Mouse (Mus musculus) forebrain, embryonic 14.5 days (tissue): ENCODE data around the gene Nup205. TPM values are rescaled to one million over a fixed set of nuclear protein-coding genes. Genes with fewer than 3 reads are reported as not detected.
"Not testable (repeated sequence)": the region's sequence is repeated elsewhere in the genome, so short reads cannot be mapped to it uniquely, and the experiment has no call there.

Experiments used
- ATAC-seq: fragments of 200-750 bp; cut with Nextera tagmentation; 2 replicates; pipeline ENCODE4 v1.8.0; 2017; ENCODE audit warnings: mild to moderate bottlenecking, moderate library complexity
- DNase-seq: peaks from one replicate; pipeline ENCODE4 v3.0.0-alpha.2; 2015; ENCODE audit warnings: low spot score
- H3K27ac ChIP-seq: fragments of 300-500 bp; sonication (generic); 2 replicates; pipeline ENCODE4 v1.5.1; 2014; ENCODE audit warnings: low read depth, mild to moderate bottlenecking, control low read depth, low read length, moderate library complexity
- H3K27me3 ChIP-seq: fragments of 300-500 bp; sonication (generic); replicated peaks from 2 replicates; pipeline ENCODE4 v1.6.1; 2014; ENCODE audit warnings: low read length, control low read depth, mixed read lengths; ENCODE audit not compliant: control insufficient read depth, insufficient read depth
- H3K36me3 ChIP-seq: fragments of 300-500 bp; sonication (generic); 2 replicates; pipeline ENCODE4 v1.6.1; 2014; ENCODE audit warnings: low read length, control low read depth; ENCODE audit not compliant: control insufficient read depth, insufficient read depth
- H3K4me1 ChIP-seq: fragments of 300-500 bp; sonication (generic); 2 replicates; pipeline ENCODE4 v1.6.1; 2014; ENCODE audit warnings: antibody characterized with exemption, low read length, control low read depth; ENCODE audit not compliant: control insufficient read depth, insufficient read depth
- H3K4me2 ChIP-seq: fragments of 300-500 bp; sonication (generic); 2 replicates; pipeline ENCODE4 v1.6.1; 2014; ENCODE audit warnings: mild to moderate bottlenecking, control low read depth, low read length
- H3K4me3 ChIP-seq: fragments of 300-500 bp; sonication (generic); 2 replicates; pipeline ENCODE4 v1.5.1; 2014; ENCODE audit warnings: low read depth, low read length, control low read depth
- H3K9ac ChIP-seq: fragments of 300-500 bp; sonication (generic); 2 replicates; pipeline ENCODE4 v1.6.1; 2014; ENCODE audit warnings: mild to moderate bottlenecking, low read length, control low read depth, moderate library complexity
- H3K9me3 ChIP-seq: fragments of 300-500 bp; sonication (generic); replicated peaks from 2 replicates; pipeline ENCODE4 v1.6.1; 2016; ENCODE audit warnings: low read length, control low read depth, mixed read lengths; ENCODE audit not compliant: control insufficient read depth
- WGBS: fragments of 180-500 bp; shearing (Covaris S2); extraction: QIAGEN DNeasy Blood & Tissue Kit; methylation state at CpG from one replicate; pipeline ENCODE4 v1.1.7; 2014; 5-methylcytosine and 5-hydroxymethylcytosine counted together
- polyA plus RNA-seq: library from polyadenylated mRNA; unstranded; fragments of >200 nt; fragmentation: Nextera tagmentation; extraction: Ambion mirVana; gene quantifications from 2 replicates; pipeline ENCODE4 v1.2.1, GENCODE M21; 2014

Gene Nup205
- polyA plus RNA-seq, 1 experiment from 2014 or later = 32.2 TPM

DNA sequence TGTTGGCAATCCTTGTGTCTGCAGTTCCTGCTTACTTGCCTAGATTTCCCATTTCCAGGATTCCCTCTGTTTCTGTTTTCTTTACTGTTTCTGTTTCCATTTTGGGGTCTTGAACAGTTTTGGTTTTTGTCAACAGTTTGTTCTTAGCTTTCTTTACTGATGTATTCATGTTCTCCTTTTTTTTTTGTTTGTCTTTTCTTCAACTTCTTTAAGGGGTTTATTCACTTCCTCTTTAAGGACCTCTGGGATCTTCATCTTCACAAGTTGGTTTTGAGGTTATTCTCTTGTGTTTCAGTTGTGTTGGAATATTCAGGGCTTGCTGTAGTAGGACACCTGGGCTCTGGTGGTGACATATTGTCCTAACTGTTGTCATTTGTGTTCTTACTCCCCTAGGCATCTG is 22.7 kb upstream of the Nup205 start:
- Histone ChIP-seq H3K36me3 (no peaks in the 10 kb centered on the region), H3K4me1 (no peaks in the 10 kb centered on the region), H3K4me2 (no peak overlapping the region), H3K9me3 (no peaks in the 10 kb centered on the region), H3K27me3 (no peaks in the 10 kb centered on the region), H3K27ac (no peak overlapping the region), H3K4me3 (no peak overlapping the region), H3K9ac (no peak overlapping the region)
- ATAC-seq (no peak), DNase-seq (no peak)

DNA sequence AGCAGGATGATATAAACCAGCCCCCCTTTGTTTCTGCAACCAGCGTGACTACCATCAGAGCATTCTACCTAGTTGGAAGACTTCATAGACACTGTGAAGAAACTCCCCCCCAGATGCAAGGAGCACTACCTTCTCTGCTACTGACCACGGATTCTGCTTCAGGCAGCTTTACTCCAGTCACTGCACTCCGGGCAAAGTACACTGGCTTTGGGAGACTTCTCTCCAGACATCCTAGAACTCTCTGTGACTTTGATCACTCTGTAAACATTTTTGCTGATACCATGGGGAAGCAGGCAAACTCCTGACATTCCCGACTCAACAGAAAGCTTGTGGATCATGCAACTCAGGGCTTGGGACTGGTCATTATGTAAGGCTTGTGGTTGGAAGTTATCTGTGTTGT is 8.0 kb upstream of the Nup205 start:
- DNase-seq = no peak
- no peak overlapping the region for H3K9ac ChIP-seq

DNA sequence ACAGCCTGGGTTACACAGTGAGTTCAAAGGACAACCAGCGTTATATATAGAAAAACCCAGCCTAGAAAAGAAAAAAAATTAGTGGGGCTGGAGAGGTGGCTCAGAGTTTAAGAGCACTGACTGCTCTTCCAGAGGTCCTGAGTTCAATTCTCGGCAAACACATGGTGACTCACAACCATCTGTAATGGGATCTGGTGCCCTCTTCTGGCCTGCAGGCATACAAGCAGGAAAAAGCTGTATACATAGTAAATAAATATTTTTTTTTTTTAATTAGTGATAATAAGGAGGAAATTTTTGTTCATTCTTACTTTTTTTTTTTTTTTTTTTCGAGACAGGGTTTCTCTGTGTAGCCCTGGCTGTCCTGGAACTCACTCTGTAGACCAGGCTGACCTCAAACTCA is 5.2 kb upstream of the Nup205 start:
- not testable (repeated sequence) for H3K9me3 ChIP-seq, H3K27me3 ChIP-seq, H3K4me2 ChIP-seq, H3K4me1 ChIP-seq, H3K4me3 ChIP-seq, H3K9ac ChIP-seq, H3K27ac ChIP-seq, DNase-seq, H3K36me3 ChIP-seq, ATAC-seq
- WGBS = 66% methylated on average over 3 of the region's 3 CpGs

More for the DNA sequence above, 8.0 kb upstream of the Nup205 start:
- H3K4me3 ChIP-seq = no peak overlapping the region
- H3K27me3 ChIP-seq = no peaks in the 10 kb centered on the region
- H3K27ac ChIP-seq = no peak overlapping the region
- H3K36me3 ChIP-seq = no peaks in the 10 kb centered on the region
- no peaks in the 10 kb centered on the region for H3K4me1 ChIP-seq
- no peaks in the 10 kb centered on the region for H3K9me3 ChIP-seq
- no peak overlapping the region for H3K4me2 ChIP-seq
- WGBS = 84% methylated on average over 4 of the region's 4 CpGs
- ATAC-seq = no peak

DNA sequence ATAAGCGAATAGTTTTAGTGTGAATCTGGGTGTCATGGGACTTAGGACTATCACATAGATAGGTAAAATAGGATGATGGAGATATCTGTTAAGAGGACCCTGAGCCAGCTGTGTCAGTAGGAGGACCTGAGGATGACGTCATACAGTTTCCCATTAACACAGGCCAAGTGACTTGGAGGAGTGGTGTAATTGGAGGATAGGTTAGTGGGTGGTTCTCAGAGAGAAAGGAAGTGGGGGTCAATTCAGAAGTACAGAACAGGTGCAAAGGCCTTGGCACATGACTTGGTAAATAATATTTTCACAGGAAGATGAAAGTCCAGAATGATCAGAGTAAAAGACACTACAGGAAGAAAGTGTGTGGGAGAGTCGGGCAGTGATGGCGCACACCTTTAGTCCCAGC is 4.0 kb upstream of the Nup205 start:
- Histone ChIP-seq H3K9ac (no peak overlapping the region), H3K27me3 (no peaks in the 10 kb centered on the region), H3K4me3 (no peak overlapping the region), H3K27ac (no peak overlapping the region), H3K4me1 (no peaks in the 10 kb centered on the region; the same call in 1 of the 2 replicates), H3K4me2 (no peak overlapping the region), H3K9me3 (no peaks in the 10 kb centered on the region), H3K36me3 (no peaks in the 10 kb centered on the region)
- whole genome bisulfite sequencing = 88% methylated on average over 4 of the region's 4 CpGs
- no peak for DNase-seq
- ATAC-seq = no peak

DNA sequence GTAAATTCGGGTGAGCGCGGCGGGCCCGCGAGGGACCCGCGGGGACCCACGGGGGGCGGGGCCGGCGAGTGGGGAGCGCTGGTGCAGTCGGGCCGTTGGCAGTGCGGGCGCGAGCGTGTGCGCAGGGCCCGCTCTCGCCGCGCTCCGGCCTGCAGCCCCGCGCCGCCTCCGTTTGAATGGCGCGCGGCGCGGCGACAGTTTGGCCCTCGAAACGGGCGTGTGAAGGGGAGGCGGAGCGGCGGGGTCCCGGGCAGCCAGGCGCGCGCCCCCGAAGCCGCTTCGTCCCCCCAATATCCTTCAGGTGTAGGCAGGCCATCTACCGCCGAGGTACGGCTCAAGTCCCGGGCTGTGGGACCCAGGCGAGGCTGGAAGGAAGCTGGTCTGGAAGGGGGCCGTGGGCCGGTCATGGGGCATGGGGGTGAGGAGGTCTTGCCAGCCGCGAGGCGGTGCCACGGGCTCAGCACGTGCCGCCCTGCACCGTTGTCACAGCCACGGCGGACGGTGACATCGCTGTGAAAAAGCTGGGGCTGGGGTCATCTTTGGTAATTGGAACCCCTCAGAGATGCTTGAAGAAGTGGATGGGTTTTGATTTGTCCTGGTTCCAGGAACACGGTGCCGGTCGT is 540 bp downstream of the Nup205 start:
- Histone ChIP-seq H3K9me3 (no peaks in the 10 kb centered on the region), H3K36me3 (no peaks in the 10 kb centered on the region), H3K4me2 (peak overlapping the region; percentile 84), H3K27me3 (no peaks in the 10 kb centered on the region), H3K4me3 (peak overlapping the region; percentile 92), H3K4me1 (peaks cover 2% of the 10 kb centered on the region; the same call in 1 of the 2 replicates), H3K27ac (peak overlapping the region; percentile 97), H3K9ac (peak overlapping the region; percentile 80)
- DNase-seq (peak; percentile 44), ATAC-seq (peak; percentile 71)
- WGBS = under 1% methylated on average over 62 of the region's 69 CpGs

DNA sequence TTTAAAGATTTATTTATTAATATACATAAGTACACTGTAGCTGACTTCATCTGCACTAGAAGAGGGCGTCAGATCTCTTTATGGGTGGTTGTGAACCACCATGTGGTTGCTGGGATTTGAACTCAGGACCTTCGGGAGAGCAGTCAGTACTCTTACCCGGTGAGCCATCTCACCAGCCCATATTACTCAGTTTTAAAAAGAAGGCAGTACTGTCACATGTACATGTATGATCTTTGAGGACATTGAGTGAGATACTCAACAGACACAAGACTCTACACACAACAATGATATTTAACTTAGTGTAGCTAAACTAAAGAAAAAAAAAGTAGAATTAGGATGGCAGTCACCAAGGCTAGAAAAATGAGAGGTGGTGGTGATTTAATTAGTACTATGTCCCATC is 2.1 kb downstream of the Nup205 start:
- not testable (repeated sequence) for H3K4me1 ChIP-seq, H3K9me3 ChIP-seq, H3K9ac ChIP-seq, DNase-seq, H3K4me3 ChIP-seq, ATAC-seq, H3K27ac ChIP-seq, H3K27me3 ChIP-seq, H3K36me3 ChIP-seq, H3K4me2 ChIP-seq
- WGBS = 97% methylated on average over 3 of the region's 3 CpGs

DNA sequence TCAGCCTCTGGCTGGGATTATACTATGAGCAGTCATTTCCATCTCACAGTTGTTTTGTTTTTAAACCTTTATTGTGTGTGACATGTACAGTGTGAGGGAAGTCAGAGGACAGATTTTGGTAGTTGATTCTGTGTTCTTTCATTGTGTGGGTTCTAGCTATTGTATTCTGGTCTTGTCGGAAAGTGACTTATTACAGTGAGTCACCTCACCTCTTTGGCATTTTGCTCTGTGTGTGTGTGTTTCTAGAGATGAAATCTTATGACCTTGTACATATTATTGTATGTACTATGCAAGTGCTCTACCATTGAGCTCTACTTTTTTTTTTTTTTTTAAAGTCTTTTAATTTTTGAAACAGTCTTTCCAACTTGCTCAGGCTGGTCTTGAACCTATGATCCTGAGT is 7.6 kb downstream of the Nup205 start:
- Histone ChIP-seq H3K9ac (no peak overlapping the region), H3K27ac (no peak overlapping the region), H3K27me3 (no peaks in the 10 kb centered on the region), H3K36me3 (peaks cover 45% of the 10 kb centered on the region), H3K4me2 (no peak overlapping the region), H3K9me3 (no peaks in the 10 kb centered on the region), H3K4me3 (no peak overlapping the region), H3K4me1 (no peaks in the 10 kb centered on the region)
- DNase-seq (no peak), ATAC-seq (no peak)
- WGBS = 90% methylated on average over 1 of the region's 1 CpGs

DNA sequence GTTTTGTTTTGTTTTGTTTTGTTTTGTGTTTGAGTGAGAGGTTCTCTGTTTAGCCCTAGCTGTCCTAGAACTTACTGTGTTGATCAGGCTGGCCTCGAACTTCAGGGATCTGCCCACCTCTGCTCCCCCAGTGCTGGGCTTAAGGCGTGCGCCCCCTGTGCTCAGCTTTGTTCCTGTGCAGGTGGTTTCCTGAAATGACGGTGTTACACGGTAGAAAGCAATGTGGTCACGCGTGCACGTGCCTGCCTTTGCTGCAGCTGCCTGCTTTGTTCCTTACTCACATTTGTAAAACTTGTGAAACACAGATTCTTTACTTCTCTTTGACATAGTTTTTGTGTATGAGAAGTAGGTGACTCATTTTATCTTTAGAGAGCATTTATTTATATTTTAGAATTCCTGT is 14.0 kb downstream of the Nup205 start:
- DNase-seq = no peak
- WGBS = 92% methylated on average over 8 of the region's 8 CpGs
- Histone ChIP-seq H3K9me3 (no peaks in the 10 kb centered on the region), H3K4me2 (no peak overlapping the region), H3K9ac (no peak overlapping the region), H3K36me3 (peaks cover 84% of the 10 kb centered on the region), H3K4me1 (no peaks in the 10 kb centered on the region), H3K27ac (no peak overlapping the region), H3K4me3 (no peak overlapping the region), H3K27me3 (no peaks in the 10 kb centered on the region)
- no peak for ATAC-seq

DNA sequence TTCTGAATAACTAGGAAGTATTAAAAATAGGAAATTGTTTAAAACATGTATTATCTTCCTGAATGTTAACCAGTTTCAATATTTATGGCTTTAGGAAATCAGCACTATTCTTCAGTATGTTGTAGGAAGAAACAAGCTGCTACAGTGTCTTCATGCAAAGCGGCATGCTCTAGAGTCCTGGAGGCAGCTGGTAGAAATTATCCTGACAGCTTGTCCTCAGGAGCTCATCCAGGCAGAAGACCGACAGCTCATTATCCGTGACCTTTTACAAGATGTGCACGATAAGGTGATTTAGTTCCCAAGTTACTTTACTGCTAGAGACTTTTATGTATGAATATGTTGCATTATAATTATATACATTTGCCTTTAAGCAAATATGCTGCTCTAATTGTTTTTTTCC is 48.5 kb downstream of the Nup205 start:
- Histone ChIP-seq H3K9me3 (no peaks in the 10 kb centered on the region), H3K9ac (no peak overlapping the region), H3K4me3 (no peak overlapping the region), H3K36me3 (peaks cover 58% of the 10 kb centered on the region), H3K4me1 (no peaks in the 10 kb centered on the region), H3K27ac (no peak overlapping the region), H3K4me2 (no peak overlapping the region), H3K27me3 (no peaks in the 10 kb centered on the region)
- ATAC-seq (no peak), DNase-seq (no peak)
- 89% methylated on average over 4 of the region's 4 CpGs for WGBS
